Mouse (Mus musculus) spleen, adult 2 months (tissue): ENCODE results near the gene Pes1.

ENCODE experiments used
- CTCF ChIP-seq: fragments of 200-500 bp; IDR thresholded peaks from 2 replicates; pipeline ENCODE4 v1.5.1; 2011; ENCODE audit warnings: mild to moderate bottlenecking, inconsistent platforms; ENCODE audit not compliant: insufficient read depth, insufficient read length, insufficient replicate concordance; ENCODE audit errors: extremely low read depth
- POLR2A ChIP-seq: fragments of 200-500 bp; IDR thresholded peaks from 2 replicates; pipeline ENCODE4 v1.6.1; 2011; ENCODE audit warnings: low read depth, low read length, inconsistent platforms

DNA sequence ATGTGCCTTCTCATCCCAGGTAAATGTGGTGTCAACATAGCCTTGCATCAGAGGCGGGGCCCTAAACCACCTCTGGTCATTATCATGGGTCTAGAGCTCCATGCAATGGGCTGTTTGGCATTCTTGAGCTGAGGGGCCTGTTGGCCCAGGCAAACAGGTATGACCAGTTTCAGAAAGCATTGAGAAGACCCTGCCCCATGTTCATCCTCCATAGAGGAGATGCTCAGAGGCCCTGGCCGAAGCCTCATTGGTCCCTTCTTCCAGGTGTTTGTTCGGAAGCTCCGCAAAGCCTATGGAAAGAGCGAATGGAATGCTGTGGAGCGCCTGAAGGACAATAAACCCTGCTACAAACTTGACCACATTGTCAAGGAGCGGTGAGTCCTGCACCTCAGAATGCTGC, 6.6 kb downstream of the Pes1 start:
- no peak for TF ChIP-seq CTCF
- no peak for TF ChIP-seq POLR2A
